Mouse (Mus musculus) liver, postnatal 0 days (tissue): ENCODE data around the gene Zbtb43. TPM values are rescaled to one million over a fixed set of nuclear protein-coding genes. Genes with fewer than 3 reads are reported as not detected.

Experiments used
- ATAC-seq: fragments of 200-750 bp; cut with Nextera tagmentation; 2 replicates; pipeline ENCODE4 v1.8.0; 2017; ENCODE audit warnings: mild to moderate bottlenecking, moderate library complexity
- DNase-seq: peaks from one replicate; pipeline ENCODE4 v3.0.0-alpha.2; 2016
- H3K27ac ChIP-seq: fragments of 300-500 bp; sonication (generic); 2 replicates; pipeline ENCODE4 v1.5.1; 2014; ENCODE audit warnings: antibody characterized with exemption, moderate library complexity, mild to moderate bottlenecking, low read depth
- H3K27me3 ChIP-seq: fragments of 300-500 bp; sonication (generic); 2 replicates; pipeline ENCODE4 v1.6.1; 2014; ENCODE audit warnings: low read length, control low read depth, mixed read lengths; ENCODE audit not compliant: insufficient read depth
- H3K36me3 ChIP-seq: fragments of 300-500 bp; sonication (generic); replicated peaks from 2 replicates; pipeline ENCODE4 v1.6.1; 2014; ENCODE audit warnings: mild to moderate bottlenecking, control low read depth, low read length, moderate library complexity, mixed read lengths; ENCODE audit not compliant: insufficient read depth
- H3K4me1 ChIP-seq: fragments of 300-500 bp; sonication (generic); 2 replicates; pipeline ENCODE4 v1.6.1; 2014; ENCODE audit warnings: antibody characterized with exemption, mild to moderate bottlenecking, control low read depth; ENCODE audit not compliant: insufficient read depth
- H3K4me2 ChIP-seq: fragments of 300-500 bp; sonication (generic); 2 replicates; pipeline ENCODE4 v1.6.1; 2014; ENCODE audit warnings: low read depth, mild to moderate bottlenecking, low read length, moderate library complexity, mixed read lengths
- H3K4me3 ChIP-seq: fragments of 300-500 bp; sonication (generic); 2 replicates; pipeline ENCODE4 v1.5.1; 2014; ENCODE audit warnings: low read depth, low read length
- H3K9ac ChIP-seq: fragments of 300-500 bp; sonication (generic); replicated peaks from 2 replicates; pipeline ENCODE4 v1.6.1; 2014; ENCODE audit warnings: mild to moderate bottlenecking, moderate library complexity
- H3K9me3 ChIP-seq: fragments of 300-500 bp; sonication (generic); 2 replicates; pipeline ENCODE4 v1.6.1; 2016; ENCODE audit warnings: mild to moderate bottlenecking, control low read depth, low read length, mixed read lengths
- CTCF ChIP-seq: sonication (generic); IDR thresholded peaks from 2 replicates; pipeline ENCODE4 v1.5.1; 2016; ENCODE audit warnings: antibody characterized with exemption, low read depth
- EP300 ChIP-seq: IDR thresholded peaks from 2 replicates; pipeline ENCODE4 v1.6.1; 2016; ENCODE audit warnings: antibody characterized with exemption, low read depth, mild to moderate bottlenecking
- WGBS: fragments of 180-500 bp; shearing (Covaris S2); extraction: QIAGEN DNeasy Blood & Tissue Kit; methylation state at CpG from one replicate; pipeline ENCODE4 v1.1.7; 2014; ENCODE audit not compliant: insufficient replicate concordance; 5-methylcytosine and 5-hydroxymethylcytosine counted together
- polyA plus RNA-seq: library from polyadenylated mRNA; unstranded; fragments of >200 nt; fragmentation: Nextera tagmentation; extraction: Ambion mirVana; gene quantifications from 2 replicates; pipeline ENCODE4 v1.2.1, GENCODE M21; 2015

Zbtb43 gene
- polyA plus RNA-seq, 1 experiment from 2014 or later, result 8.0 TPM

- no peak overlapping the region for H3K27ac ChIP-seq
- peaks cover 34% of the 10 kb centered on the region for H3K36me3 ChIP-seq
- no peak overlapping the region for H3K9ac ChIP-seq
- H3K4me2 ChIP-seq, result no peak overlapping the region
- ATAC-seq, result no peak
- WGBS, result 43% methylated on average over 4 of the region's 4 CpGs
- DNase-seq, result peak; percentile 51
- H3K9me3 ChIP-seq, result no peaks in the 10 kb centered on the region
- no peaks in the 10 kb centered on the region for H3K27me3 ChIP-seq
- H3K4me1 ChIP-seq, result peaks cover 2% of the 10 kb centered on the region; the same call in 1 of the 2 replicates
- no peak overlapping the region for H3K4me3 ChIP-seq
- no peak for TF ChIP-seq EP300
- no peak for TF ChIP-seq CTCF
Measured at GRCm38 (mm10) chr2:33452140-33452539, 16.2 kb downstream of the Zbtb43 start.

GRCm38 (mm10) chr2:33451038-33451978 lies 17.1 kb downstream of the Zbtb43 start:
- Histone ChIP-seq H3K9ac (no peak overlapping the region), H3K4me3 (no peak overlapping the region), H3K4me1 (peaks cover 4% of the 10 kb centered on the region; the same call in 1 of the 2 replicates), H3K27me3 (no peaks in the 10 kb centered on the region), H3K27ac (no peak overlapping the region), H3K9me3 (no peaks in the 10 kb centered on the region), H3K4me2 (no peak overlapping the region), H3K36me3 (peaks cover 34% of the 10 kb centered on the region)
- no peak for DNase-seq
- no peak for ATAC-seq
- WGBS, result 84% methylated on average over 11 of the region's 11 CpGs
- TF ChIP-seq CTCF (no peak), EP300 (no peak)

DNA sequence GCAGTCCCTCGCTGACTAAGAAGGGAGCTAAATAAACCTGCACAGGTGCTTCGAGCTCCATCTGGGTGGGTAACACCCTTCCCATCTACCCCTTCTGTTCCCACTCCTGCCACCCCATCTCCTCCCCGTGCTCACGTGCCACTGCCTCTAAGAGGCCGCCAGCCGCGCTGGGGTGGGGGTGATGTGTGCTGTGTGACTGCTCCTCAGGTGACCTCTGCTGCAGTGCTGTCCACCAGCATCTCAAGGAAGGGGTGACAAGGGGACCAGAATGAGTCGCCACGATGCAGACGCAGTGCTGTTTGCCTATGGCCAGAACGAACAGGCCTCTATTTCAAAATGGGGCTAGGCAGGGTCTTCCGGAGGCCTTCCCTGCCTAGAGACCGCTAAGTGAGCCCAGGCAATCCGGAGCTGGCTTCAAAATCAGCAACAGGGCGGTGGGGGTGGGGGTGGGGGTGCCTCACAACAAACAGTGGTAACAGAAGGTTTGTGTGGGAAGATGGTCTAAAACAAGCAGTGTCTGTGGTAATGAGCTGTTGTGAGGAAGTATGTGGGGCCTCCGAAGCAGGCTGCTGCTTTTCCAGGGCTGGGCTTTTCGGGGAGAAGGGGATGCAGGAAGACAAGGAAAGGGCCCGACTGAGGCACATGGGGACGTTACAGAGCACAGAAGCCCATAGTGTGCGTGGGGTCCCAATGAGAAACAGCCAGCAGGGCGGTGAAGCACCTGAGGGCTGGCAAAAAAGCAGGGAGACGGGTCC lies 19.1 kb downstream of the Zbtb43 start:
- 91% methylated on average over 22 of the region's 22 CpGs for WGBS
- Histone ChIP-seq H3K27ac (no peak overlapping the region), H3K4me3 (no peak overlapping the region), H3K9ac (no peak overlapping the region), H3K27me3 (no peaks in the 10 kb centered on the region), H3K4me1 (peaks cover 4% of the 10 kb centered on the region; the same call in 1 of the 2 replicates), H3K4me2 (no peak overlapping the region), H3K36me3 (peaks cover 26% of the 10 kb centered on the region), H3K9me3 (no peaks in the 10 kb centered on the region)
- ATAC-seq, result no peak
- TF ChIP-seq EP300 (no peak), CTCF (no peak)
- DNase-seq, result no peak

DNA sequence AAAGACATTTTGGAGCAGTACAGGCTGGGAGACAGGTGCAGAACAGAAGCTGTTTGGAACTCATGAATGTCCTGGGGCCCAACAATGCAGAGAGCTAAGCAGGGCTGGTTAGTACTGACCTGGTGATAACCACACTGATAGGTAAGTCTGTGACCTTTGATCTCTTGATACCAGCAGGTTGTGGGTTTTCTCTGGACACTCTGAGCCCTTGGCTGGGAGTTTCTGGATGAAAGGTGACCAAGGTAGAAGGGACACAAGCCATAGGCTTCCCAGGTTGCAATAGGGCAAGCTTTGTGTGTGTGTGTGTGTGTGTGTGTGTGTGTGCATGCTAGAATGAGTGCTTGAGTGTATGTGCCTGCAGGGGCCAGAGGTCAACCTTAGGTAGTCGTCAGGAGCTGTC lies 21.6 kb downstream of the Zbtb43 start:
- TF ChIP-seq CTCF (no peak), EP300 (no peak)
- Histone ChIP-seq H3K9ac (no peak overlapping the region), H3K4me2 (no peak overlapping the region), H3K27ac (no peak overlapping the region), H3K9me3 (no peaks in the 10 kb centered on the region), H3K4me1 (peaks cover 4% of the 10 kb centered on the region; the same call in 1 of the 2 replicates), H3K27me3 (no peaks in the 10 kb centered on the region), H3K4me3 (no peak overlapping the region), H3K36me3 (peaks cover 9% of the 10 kb centered on the region)
- DNase-seq, result no peak
- ATAC-seq, result peak; percentile 51
- WGBS, result 36% methylated on average over 1 of the region's 1 CpGs

GRCm38 (mm10) chr2:33445741-33446140 lies 22.6 kb downstream of the Zbtb43 start:
- no peak for ATAC-seq
- Histone ChIP-seq H3K9ac (no peak overlapping the region), H3K27me3 (no peaks in the 10 kb centered on the region), H3K4me2 (no peak overlapping the region), H3K9me3 (no peaks in the 10 kb centered on the region), H3K27ac (no peak overlapping the region), H3K36me3 (peaks cover 9% of the 10 kb centered on the region), H3K4me1 (peaks cover 4% of the 10 kb centered on the region; the same call in 1 of the 2 replicates), H3K4me3 (no peak overlapping the region)
- WGBS, result 80% methylated on average over 5 of the region's 5 CpGs
- no peak for DNase-seq
- TF ChIP-seq CTCF (no peak), EP300 (no peak)

DNA sequence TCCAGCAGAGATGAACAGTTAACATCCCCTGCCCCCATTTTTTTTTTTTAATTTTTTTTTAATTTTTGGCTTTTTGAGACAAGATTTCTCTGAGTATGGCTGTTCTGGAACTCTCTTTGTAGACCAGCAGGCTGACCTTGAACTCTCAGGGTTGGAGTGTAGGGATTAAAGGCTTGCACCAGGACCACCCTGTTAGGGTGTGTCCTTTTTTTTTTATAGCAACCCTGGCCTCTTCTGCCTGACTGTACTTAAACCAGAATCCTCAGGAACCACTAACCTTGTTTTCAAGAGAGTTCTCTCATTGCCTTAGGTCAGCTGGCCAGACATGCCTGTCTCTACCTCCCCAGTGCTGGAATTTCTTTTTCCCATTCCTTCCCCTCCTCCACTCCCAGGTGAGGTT lies 23.5 kb downstream of the Zbtb43 start:
- Histone ChIP-seq H3K9me3 (no peaks in the 10 kb centered on the region), H3K4me3 (no peak overlapping the region), H3K27ac (no peak overlapping the region), H3K36me3 (peaks cover 8% of the 10 kb centered on the region), H3K27me3 (no peaks in the 10 kb centered on the region), H3K4me2 (no peak overlapping the region), H3K9ac (no peak overlapping the region), H3K4me1 (peaks cover 4% of the 10 kb centered on the region; the same call in 1 of the 2 replicates)
- no peak for TF ChIP-seq CTCF
- no peak for TF ChIP-seq EP300
- DNase-seq (no peak), ATAC-seq (no peak)
